Mouse (Mus musculus) induced T-regulatory cell, adult 2 months (primary cell): ENCODE measurements at regions not wholly inside any gene's neighbourhood (a gene's known extent, or its start where the extent isn't known, plus 50 kb on each side); places are given as distances from the start of the nearest gene placed in this dataset.
"Not testable (repeated sequence)": the region's sequence is repeated elsewhere in the genome, so short reads cannot be mapped to it uniquely, and the experiment has no call there.

Experiments used
- DNase-seq: peaks from one replicate; pipeline ENCODE4 v3.0.0-alpha.2; 2012; ENCODE audit warnings: low read depth

DNA sequence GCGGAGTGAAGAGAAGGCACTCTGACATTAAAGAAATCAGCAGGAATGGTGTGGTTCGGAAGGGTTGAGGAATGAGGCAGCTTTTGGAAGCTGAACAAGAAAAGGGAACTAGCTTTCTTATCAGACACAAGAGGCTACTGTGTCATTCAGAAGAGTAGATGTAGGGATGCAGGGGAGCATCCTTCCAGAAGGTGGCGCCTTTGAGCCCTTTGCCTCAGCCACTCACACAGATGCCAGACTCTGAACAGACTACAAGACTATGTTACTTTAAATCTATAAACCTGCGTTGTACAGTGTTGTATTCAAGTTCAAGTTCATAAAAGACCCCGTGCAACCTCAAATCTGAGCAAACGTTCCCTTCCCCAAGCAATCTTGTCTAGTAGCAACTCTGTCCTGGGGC, 128.9 kb downstream of the Kap start:
- not testable (repeated sequence) for DNase-seq

DNA sequence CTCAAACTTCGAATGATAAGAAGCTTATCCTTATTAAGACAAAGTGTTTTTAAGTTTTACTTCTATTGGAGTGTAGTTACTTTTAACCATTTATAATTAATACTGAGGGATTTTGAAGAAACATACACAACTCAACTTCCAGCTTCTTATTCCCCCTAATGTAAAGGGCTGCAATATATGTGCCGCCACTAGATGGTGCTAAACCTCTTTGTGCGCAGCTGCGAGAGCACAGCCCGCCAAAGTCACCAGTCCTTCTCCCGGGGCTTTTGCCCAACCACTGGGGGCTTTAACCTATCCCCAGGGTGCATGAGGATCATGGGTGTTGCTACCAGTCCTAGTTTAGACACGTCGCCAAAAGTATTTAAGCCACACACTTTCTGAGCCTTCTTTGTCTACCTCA, 146.8 kb downstream of the Kap start:
- DNase-seq, result peak; percentile 40

DNA sequence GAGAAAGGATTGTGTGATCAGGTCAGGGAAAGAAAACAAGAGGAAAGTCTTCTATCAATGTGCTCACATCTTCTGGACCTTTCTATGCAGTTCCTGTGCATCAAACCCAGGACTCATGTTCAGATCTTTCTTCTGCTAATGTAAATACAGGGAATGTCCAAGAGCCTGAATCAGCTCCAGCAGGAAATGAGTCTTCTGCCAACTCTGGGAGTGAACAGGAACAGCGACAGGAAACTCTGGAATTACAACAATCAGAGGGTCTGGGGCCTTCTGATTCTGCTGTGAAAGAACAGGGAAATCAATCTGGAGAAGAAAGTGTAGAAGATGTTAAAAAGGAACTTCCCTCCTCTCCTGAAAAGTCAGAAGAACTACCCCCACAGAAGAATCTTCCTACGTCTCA, 151.9 kb downstream of the Kap start:
- no peak for DNase-seq
